Mouse (Mus musculus) left cerebral cortex, adult 11 months (tissue): ENCODE measurements around the gene Cenpm.

Experiments used
- DNase-seq: peaks from one replicate; pipeline ENCODE4 v3.0.0; 2022; ENCODE audit warnings: low spot score

Cenpm gene

GRCm38 (mm10) chr15:82243742-82244114 lies 820 bp downstream of the Cenpm start:
- DNase-seq: no peak

GRCm38 (mm10) chr15:82243311-82243710 lies 1.2 kb downstream of the Cenpm start:
- DNase-seq: no peak

DNA sequence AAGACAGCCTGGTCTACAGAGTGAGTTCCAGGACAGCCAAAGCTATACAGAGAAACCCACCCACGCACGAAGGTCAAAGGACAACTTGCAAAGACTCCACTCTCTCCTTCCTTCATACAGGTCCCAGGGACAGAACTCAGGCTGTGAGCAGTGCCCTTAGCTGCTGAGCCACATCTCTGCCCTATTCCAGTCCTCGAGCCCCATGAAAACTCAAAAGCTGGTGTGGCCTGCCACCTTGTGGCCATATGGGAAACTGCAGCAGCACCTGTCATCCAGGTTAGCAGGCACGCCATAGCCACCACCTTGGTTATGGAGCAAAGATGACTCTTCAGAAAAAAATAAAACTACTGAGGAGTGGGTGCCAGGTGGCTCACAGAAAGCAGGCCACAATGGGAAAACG lies 8.0 kb downstream of the Cenpm start:
- DNase-seq: peak; percentile 68

- DNase-seq: no peak
Measured at GRCm38 (mm10) chr15:82235661-82236060, 8.9 kb downstream of the Cenpm start.

DNA sequence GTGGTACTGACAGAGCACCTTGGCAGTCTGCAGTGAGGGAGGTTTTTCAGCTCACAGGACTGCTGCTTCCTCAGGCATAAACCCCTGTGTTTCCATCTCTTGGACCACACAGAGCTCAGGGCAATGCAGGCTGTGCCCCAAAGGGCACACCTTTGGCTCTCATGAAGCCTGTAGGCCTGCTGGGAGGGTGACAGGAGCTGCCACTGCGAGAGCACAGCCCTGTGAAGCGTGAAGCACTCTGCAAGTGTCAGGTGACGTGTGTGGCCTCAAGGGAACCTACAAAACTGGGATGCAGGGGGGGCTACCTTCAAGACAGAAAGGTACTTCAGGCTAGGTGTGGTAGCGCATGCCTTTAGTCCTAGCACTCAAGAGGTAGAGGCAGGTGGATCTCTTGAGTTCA lies 11.9 kb downstream of the Cenpm start:
- DNase-seq: no peak

GRCm38 (mm10) chr15:82231591-82232378 lies 12.8 kb downstream of the Cenpm start:
- DNase-seq: no peak

DNA sequence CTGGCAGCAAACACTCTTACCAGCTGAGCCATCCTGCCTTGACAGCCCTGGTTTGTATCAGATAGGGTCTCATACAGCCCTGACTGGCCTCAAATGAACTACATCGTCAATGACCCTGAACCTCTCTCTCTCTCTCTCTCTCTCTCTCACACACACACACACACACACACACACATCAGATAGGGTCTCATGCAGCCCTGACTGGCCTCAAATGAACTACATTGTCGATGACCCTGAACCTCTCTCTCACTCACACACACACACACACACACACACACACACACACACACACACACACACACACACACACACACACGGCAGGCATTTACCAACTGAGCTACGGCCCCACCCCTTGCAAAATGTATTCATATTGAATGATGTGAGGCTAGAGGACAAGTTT lies 13.4 kb downstream of the Cenpm start:
- no peak for DNase-seq

GRCm38 (mm10) chr15:82230098-82230611 lies 14.4 kb downstream of the Cenpm start:
- DNase-seq: no peak

- no peak for DNase-seq
Measured at GRCm38 (mm10) chr15:82229542-82230045, 15.0 kb downstream of the Cenpm start.

GRCm38 (mm10) chr15:82225769-82226168 lies 18.8 kb downstream of the Cenpm start:
- no peak for DNase-seq

DNA sequence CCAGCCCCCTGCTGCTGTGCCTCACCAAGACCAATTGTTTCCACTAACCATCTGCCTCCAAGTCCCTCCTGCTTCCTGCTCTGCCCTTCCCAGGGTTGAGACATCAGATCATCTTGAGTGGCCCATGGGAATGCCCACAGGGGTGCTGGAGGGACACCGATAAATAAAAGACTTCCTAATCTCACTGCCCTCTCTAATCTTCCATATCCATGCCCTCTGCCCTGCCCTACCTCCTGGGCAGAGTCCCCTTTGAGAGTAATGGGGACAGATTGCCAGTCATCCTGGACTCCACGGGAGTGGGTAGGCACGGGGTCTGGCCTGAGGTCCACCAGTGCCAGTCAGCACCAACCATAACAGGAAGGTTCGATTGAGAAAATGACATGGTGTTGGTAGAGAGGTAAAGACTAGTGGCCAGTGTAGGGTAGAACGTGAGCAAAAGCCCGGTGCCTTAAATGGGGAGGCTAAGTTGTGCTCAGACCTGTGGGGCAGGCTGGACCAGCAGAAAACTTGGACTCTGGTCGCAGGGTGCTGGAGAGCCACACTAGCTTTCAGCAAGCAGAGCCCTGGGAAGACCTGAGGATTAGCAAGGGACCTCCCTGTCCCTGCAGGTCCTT lies 19.8 kb downstream of the Cenpm start:
- DNase-seq: no peak

GRCm38 (mm10) chr15:82223657-82224601 lies 20.6 kb downstream of the Cenpm start, which contains the start of gene Tnfrsf13c:
TSS of gene Tnfrsf13c (minus strand) at chr15:82224369.
- no peak for DNase-seq

GRCm38 (mm10) chr15:82223251-82223650 lies 21.3 kb downstream of the Cenpm start:
- DNase-seq: no peak

DNA sequence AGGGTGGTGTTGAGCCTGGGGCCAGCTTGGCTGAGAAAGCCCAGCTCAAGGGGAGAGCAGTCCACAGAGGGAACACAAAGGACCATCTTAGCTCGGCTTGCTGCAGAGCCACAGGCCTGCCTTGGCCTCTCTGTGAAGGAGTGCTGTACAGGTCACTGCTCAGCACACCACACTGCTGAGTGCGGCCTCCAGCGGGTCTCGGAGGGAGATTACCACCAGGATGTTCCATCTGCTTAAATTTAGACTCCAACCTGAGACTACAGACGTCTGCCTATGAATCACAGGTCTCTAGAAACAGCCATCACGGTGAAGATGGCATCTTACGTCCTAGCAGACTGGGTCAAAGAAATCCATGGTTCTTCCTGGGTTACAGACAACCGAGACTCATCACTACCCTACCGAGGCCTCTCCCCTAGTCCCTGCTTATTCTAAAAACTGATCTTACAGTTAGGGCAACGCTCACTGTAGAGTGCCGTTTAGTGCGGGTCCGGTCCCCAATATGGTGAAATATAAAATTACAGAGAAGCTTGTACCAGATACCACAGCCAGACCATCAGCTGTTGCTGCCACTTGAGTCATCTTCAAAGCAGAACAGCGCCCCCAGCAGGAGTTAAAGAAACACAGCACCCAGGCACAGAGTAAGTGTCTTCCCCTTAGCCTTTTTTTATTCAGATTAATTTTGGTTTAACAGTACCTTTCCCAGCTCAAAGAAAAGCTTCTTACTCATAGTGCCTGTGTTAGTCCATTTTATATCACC lies 23.3 kb downstream of the Cenpm start:
- no peak for DNase-seq

GRCm38 (mm10) chr15:82220003-82220675 lies 24.4 kb downstream of the Cenpm start:
- no peak for DNase-seq

DNA sequence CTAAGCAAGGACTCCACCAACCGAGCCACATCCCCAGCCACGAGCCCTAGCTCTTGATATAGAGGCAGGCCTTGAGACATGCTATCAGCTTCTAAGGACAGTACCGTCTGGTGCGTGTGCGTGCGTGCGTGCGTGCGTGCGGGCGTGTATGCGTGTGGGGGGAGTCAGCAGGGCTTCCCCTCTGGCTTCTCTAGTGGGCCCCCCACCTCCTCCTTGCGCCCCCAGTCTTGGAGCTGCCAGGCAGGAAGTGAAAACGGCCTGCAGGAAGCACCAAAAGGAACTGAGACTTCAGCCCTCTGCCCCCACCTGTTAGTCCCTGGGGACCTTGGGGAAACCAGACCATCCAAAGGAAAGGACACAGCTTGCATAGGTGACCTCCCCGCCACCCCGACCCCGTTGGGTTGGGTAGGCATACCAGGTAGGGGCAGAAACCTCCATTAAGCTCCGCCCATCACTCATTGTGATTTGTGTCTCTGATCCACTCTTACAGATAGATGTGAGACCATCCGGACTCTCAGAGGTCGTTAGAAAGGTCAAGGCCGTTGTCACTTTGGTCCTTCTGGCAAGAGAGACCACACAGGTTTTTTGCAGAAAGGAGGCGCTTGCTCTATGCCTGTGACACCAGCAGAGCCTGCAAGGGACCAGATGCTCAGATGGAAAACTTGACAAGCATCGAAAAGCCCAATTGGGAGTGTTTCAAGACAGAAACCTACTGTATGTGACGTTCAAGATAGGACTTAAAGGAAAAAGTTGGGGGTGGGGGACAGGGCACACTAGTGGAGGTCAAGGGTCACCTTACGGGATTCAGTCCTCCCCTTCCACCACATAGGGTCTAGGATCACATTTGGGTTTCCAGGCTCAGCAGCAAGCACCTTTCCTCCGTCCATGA lies 25.5 kb downstream of the Cenpm start:
- DNase-seq: no peak

DNA sequence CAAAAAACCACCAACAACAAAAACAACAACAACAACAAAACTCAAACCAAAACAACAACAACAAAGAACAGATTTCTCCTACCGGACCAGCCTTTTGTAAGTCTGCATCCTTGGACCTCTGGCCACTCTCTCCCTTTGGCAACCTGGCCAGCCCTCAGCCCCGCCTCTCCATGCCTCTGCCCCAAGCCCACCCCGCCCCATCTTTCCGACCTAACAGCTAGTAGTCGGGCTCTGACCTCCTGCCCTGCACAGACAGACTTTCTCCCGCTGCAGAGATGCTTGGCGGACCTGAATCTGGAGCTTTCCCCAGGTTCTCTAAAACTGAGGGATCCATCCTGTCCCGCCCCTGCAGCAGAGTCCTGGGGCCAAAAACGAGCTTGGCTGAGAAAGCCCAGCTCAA lies 26.6 kb downstream of the Cenpm start:
- DNase-seq: no peak

GRCm38 (mm10) chr15:82217039-82217438 lies 27.5 kb downstream of the Cenpm start:
- no peak for DNase-seq

GRCm38 (mm10) chr15:82216142-82216827 lies 28.3 kb downstream of the Cenpm start:
- no peak for DNase-seq
